Mouse (Mus musculus) kidney, postnatal 0 days (tissue): ENCODE data around the gene Zfp648. TPM values are rescaled to one million over a fixed set of nuclear protein-coding genes. Genes with fewer than 3 reads are reported as not detected.

ENCODE experiments used
- ATAC-seq: fragments of 200-750 bp; cut with Nextera tagmentation; replicated peaks from 2 replicates; pipeline ENCODE4 v1.8.0; 2017; ENCODE audit warnings: low read depth, moderate number of reproducible peaks, moderate TSS enrichment, moderate library complexity; ENCODE audit not compliant: low FRiP score
- DNase-seq: peaks from one replicate; pipeline ENCODE4 v3.0.0-alpha.2; 2016; ENCODE audit warnings: low spot score
- H3K27ac ChIP-seq: fragments of 300-500 bp; sonication (generic); 2 replicates; pipeline ENCODE4 v1.5.1; 2014; ENCODE audit warnings: mild to moderate bottlenecking
- H3K27me3 ChIP-seq: fragments of 300-500 bp; sonication (generic); 2 replicates; pipeline ENCODE4 v1.6.1; 2014; ENCODE audit warnings: low read length, mixed read lengths; ENCODE audit not compliant: insufficient read depth
- H3K36me3 ChIP-seq: fragments of 300-500 bp; sonication (generic); 2 replicates; pipeline ENCODE4 v1.6.1; 2014; ENCODE audit warnings: low read length, mixed read lengths; ENCODE audit not compliant: insufficient read depth
- H3K4me1 ChIP-seq: fragments of 300-500 bp; sonication (generic); replicated peaks from 2 replicates; pipeline ENCODE4 v1.6.1; 2014; ENCODE audit warnings: antibody characterized with exemption, low read length, mixed read lengths; ENCODE audit not compliant: insufficient read depth
- H3K4me2 ChIP-seq: fragments of 300-500 bp; sonication (generic); 2 replicates; pipeline ENCODE4 v1.6.1; 2014; ENCODE audit warnings: mild to moderate bottlenecking, low read length, moderate library complexity, mixed read lengths
- H3K4me3 ChIP-seq: fragments of 300-500 bp; sonication (generic); replicated peaks from 2 replicates; pipeline ENCODE4 v1.5.1; 2014; ENCODE audit warnings: low read depth, low read length
- H3K9ac ChIP-seq: fragments of 300-500 bp; sonication (generic); 2 replicates; pipeline ENCODE4 v1.6.1; 2014; ENCODE audit warnings: low read depth, low read length
- H3K9me3 ChIP-seq: fragments of 300-500 bp; sonication (generic); replicated peaks from 2 replicates; pipeline ENCODE4 v1.6.1; 2016; ENCODE audit warnings: low read length, inconsistent platforms, mixed read lengths
- CTCF ChIP-seq: IDR thresholded peaks from 2 replicates; pipeline ENCODE4 v1.5.1; 2016; ENCODE audit warnings: antibody characterized with exemption, low read depth, mild to moderate bottlenecking, moderate library complexity
- WGBS: fragments of 180-500 bp; shearing (Covaris S2); extraction: QIAGEN DNeasy Blood & Tissue Kit; methylation state at CpG from one replicate; pipeline ENCODE4 v1.1.7; 2014; 5-methylcytosine and 5-hydroxymethylcytosine counted together
- polyA plus RNA-seq: library from polyadenylated mRNA; unstranded; fragments of >200 nt; fragmentation: Nextera tagmentation; extraction: Ambion mirVana; gene quantifications from 2 replicates; pipeline ENCODE4 v1.2.1, GENCODE M21; 2015

The Zfp648 gene
- polyA plus RNA-seq, 1 experiment from 2014 or later, result 0.55 TPM

GRCm38 (mm10) chr1:154234814-154235213 is 33.8 kb downstream of the Zfp648 start:
- WGBS, result 56% methylated on average over 9 of the region's 9 CpGs
- Histone ChIP-seq H3K9ac (no peak overlapping the region), H3K4me3 (no peak overlapping the region), H3K4me1 (no peaks in the 10 kb centered on the region), H3K27me3 (no peaks in the 10 kb centered on the region), H3K9me3 (no peaks in the 10 kb centered on the region), H3K36me3 (no peaks in the 10 kb centered on the region), H3K27ac (no peak overlapping the region), H3K4me2 (no peak overlapping the region)
- TF ChIP-seq CTCF, result no peak
- ATAC-seq, result no peak
- DNase-seq, result no peak

GRCm38 (mm10) chr1:154238876-154239275 is 37.9 kb downstream of the Zfp648 start:
- Histone ChIP-seq H3K4me2 (no peak overlapping the region), H3K27ac (no peak overlapping the region), H3K4me1 (no peaks in the 10 kb centered on the region), H3K4me3 (no peak overlapping the region), H3K27me3 (no peaks in the 10 kb centered on the region), H3K36me3 (no peaks in the 10 kb centered on the region), H3K9me3 (no peaks in the 10 kb centered on the region), H3K9ac (no peak overlapping the region)
- TF ChIP-seq CTCF, result peak; percentile 57; the same call in 1 of the 2 replicates
- ATAC-seq (no peak), DNase-seq (peak; percentile 19)

- ATAC-seq, result no peak
- Histone ChIP-seq H3K9ac (no peak overlapping the region), H3K4me1 (no peaks in the 10 kb centered on the region), H3K27me3 (no peaks in the 10 kb centered on the region), H3K36me3 (no peaks in the 10 kb centered on the region), H3K4me2 (no peak overlapping the region), H3K4me3 (no peak overlapping the region), H3K27ac (no peak overlapping the region), H3K9me3 (no peaks in the 10 kb centered on the region)
- no peak for TF ChIP-seq CTCF
- no peak for DNase-seq
- 73% methylated on average over 2 of the region's 2 CpGs for WGBS
Observed at GRCm38 (mm10) chr1:154251186-154251585, 50.2 kb downstream of the Zfp648 start.

GRCm38 (mm10) chr1:154252739-154253138 is 51.8 kb downstream of the Zfp648 start:
- Histone ChIP-seq H3K27me3 (no peaks in the 10 kb centered on the region), H3K9ac (no peak overlapping the region), H3K4me1 (no peaks in the 10 kb centered on the region), H3K9me3 (no peaks in the 10 kb centered on the region), H3K36me3 (no peaks in the 10 kb centered on the region), H3K27ac (no peak overlapping the region), H3K4me3 (no peak overlapping the region), H3K4me2 (no peak overlapping the region)
- no peak for TF ChIP-seq CTCF
- ATAC-seq (no peak), DNase-seq (no peak)
- 32% methylated on average over 5 of the region's 5 CpGs for WGBS
